Mouse (Mus musculus) intestine, postnatal 0 days (tissue): ENCODE data around the gene Zbtb20. TPM values are rescaled to one million over a fixed set of nuclear protein-coding genes. Genes with fewer than 3 reads are reported as not detected.
A peak's percentile ranks its signal among the peaks of the same experiment; 100 is the strongest.

ENCODE experiments used
- ATAC-seq: fragments of 200-750 bp; cut with Nextera tagmentation; 2 replicates; pipeline ENCODE4 v1.8.0; 2017; ENCODE audit warnings: mild to moderate bottlenecking, moderate TSS enrichment, moderate library complexity
- H3K27ac ChIP-seq: fragments of 300-500 bp; sonication (generic); 2 replicates; pipeline ENCODE4 v1.5.1; 2014; ENCODE audit warnings: mild to moderate bottlenecking, low read depth, low read length, moderate library complexity
- H3K27me3 ChIP-seq: fragments of 300-500 bp; sonication (generic); replicated peaks from 2 replicates; pipeline ENCODE4 v1.6.1; 2014; ENCODE audit warnings: low read length, mixed read lengths; ENCODE audit not compliant: control insufficient read depth, insufficient read depth
- H3K36me3 ChIP-seq: fragments of 300-500 bp; sonication (generic); 2 replicates; pipeline ENCODE4 v1.6.1; 2014; ENCODE audit warnings: mild to moderate bottlenecking, moderate library complexity; ENCODE audit not compliant: control insufficient read depth, insufficient read depth
- H3K4me1 ChIP-seq: fragments of 300-500 bp; sonication (generic); replicated peaks from 2 replicates; pipeline ENCODE4 v1.6.1; 2014; ENCODE audit warnings: antibody characterized with exemption, low read length, mixed read lengths; ENCODE audit not compliant: control insufficient read depth, insufficient read depth
- H3K4me2 ChIP-seq: fragments of 300-500 bp; sonication (generic); replicated peaks from 2 replicates; pipeline ENCODE4 v1.6.1; 2014; ENCODE audit warnings: low read depth, mild to moderate bottlenecking, moderate library complexity
- H3K4me3 ChIP-seq: fragments of 300-500 bp; sonication (generic); 2 replicates; pipeline ENCODE4 v1.5.1; 2014; ENCODE audit warnings: low read depth, low read length
- H3K9ac ChIP-seq: fragments of 300-500 bp; sonication (generic); 2 replicates; pipeline ENCODE4 v1.6.1; 2014; ENCODE audit warnings: mild to moderate bottlenecking, low read depth, low read length
- H3K9me3 ChIP-seq: fragments of 300-500 bp; sonication (generic); 2 replicates; pipeline ENCODE4 v1.6.1; 2016; ENCODE audit warnings: mixed run types; ENCODE audit not compliant: control insufficient read depth
- CTCF ChIP-seq: sonication (generic); IDR thresholded peaks from 2 replicates; pipeline ENCODE4 v1.5.1; 2016; ENCODE audit warnings: low read depth, mild to moderate bottlenecking, control low read depth, antibody characterized with exemption, moderate library complexity
- WGBS: fragments of 180-500 bp; shearing (Covaris S2); extraction: QIAGEN DNeasy Blood & Tissue Kit; methylation state at CpG from one replicate; pipeline ENCODE4 v1.1.7; 2014; 5-methylcytosine and 5-hydroxymethylcytosine counted together
- polyA plus RNA-seq: library from polyadenylated mRNA; unstranded; fragments of >200 nt; fragmentation: Nextera tagmentation; extraction: Ambion mirVana; gene quantifications from 2 replicates; pipeline ENCODE4 v1.2.1, GENCODE M21; 2015

Gene Zbtb20
- polyA plus RNA-seq, 1 experiment from 2014 or later: 10.6 TPM

DNA sequence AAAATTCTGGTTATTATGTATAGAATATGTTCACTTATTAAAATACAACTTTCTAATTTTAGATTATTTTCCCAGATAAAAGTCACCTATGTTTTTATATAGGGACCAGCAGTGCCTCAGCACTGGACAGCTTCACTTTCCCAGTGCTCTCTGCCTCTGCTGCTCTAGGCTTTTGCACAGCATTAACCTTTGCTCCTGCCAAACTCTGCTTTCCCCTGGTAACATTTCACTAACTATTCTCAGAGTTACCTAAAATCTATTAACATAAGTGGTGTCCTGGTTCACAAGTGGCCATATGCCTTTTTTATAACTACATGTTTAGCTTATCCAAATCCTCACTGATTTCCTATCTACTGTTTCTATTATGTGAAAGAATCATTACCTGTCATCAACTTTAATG, 169.9 kb downstream of the Zbtb20 start:
- H3K4me3 ChIP-seq: no peak overlapping the region
- 0 out of 2 replicates have a peak, but pooled peaks cover 3% of the 10 kb centered on the region for H3K9me3 ChIP-seq
- H3K4me2 ChIP-seq: no peak overlapping the region
- no peak for TF ChIP-seq CTCF
- no peaks in the 10 kb centered on the region for H3K27me3 ChIP-seq
- no peak overlapping the region for H3K27ac ChIP-seq
- no peaks in the 10 kb centered on the region for H3K4me1 ChIP-seq
- H3K9ac ChIP-seq: no peak overlapping the region
- H3K36me3 ChIP-seq: no peaks in the 10 kb centered on the region
- ATAC-seq: no peak

GRCm38 (mm10) chr16:43046686-43047085, 171.0 kb downstream of the Zbtb20 start:
- Histone ChIP-seq H3K4me3 (no peak overlapping the region), H3K27ac (no peak overlapping the region), H3K9me3 (0 out of 2 replicates have a peak, but pooled peaks cover 3% of the 10 kb centered on the region), H3K9ac (no peak overlapping the region), H3K4me2 (no peak overlapping the region), H3K36me3 (no peaks in the 10 kb centered on the region), H3K4me1 (no peaks in the 10 kb centered on the region), H3K27me3 (no peaks in the 10 kb centered on the region)
- TF ChIP-seq CTCF: no peak
- ATAC-seq: no peak
- WGBS: 91% methylated on average over 3 of the region's 3 CpGs

DNA sequence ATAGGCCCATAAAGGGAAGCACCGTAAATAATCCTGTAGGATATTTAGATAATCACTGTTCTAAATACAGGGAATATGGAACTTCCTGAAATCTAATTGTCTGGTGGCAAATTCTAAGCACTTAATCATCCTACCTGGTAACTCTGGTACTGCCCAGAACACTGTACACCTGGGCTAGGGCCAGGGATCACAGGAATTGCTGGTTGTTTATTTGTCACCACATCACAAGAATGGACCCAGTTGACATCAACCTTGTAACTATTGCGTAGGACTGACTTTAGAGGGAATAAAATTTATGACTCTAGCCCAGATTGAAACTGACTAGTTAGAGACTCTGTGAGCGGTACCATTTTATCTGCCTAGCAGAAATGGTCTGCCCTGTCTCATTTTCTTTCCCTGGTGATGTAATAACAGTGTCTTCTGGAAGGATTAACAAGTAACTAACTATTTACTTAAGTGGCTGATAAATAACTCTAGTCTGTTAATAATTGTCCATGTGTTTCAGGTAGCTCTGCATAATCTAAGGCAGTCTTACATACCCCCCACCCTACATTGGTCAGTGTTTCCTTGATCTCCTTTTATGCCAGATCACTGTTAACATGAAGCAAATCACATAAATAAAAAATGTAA, 194.1 kb downstream of the Zbtb20 start:
- TF ChIP-seq CTCF: no peak
- Histone ChIP-seq H3K4me1 (peaks cover 8% of the 10 kb centered on the region), H3K4me2 (no peak overlapping the region), H3K27ac (no peak overlapping the region), H3K36me3 (no peaks in the 10 kb centered on the region), H3K9ac (no peak overlapping the region), H3K27me3 (no peaks in the 10 kb centered on the region), H3K9me3 (no peaks in the 10 kb centered on the region), H3K4me3 (no peak overlapping the region)
- 36% methylated on average over 3 of the region's 3 CpGs for WGBS
- peak; percentile 83 for ATAC-seq

DNA sequence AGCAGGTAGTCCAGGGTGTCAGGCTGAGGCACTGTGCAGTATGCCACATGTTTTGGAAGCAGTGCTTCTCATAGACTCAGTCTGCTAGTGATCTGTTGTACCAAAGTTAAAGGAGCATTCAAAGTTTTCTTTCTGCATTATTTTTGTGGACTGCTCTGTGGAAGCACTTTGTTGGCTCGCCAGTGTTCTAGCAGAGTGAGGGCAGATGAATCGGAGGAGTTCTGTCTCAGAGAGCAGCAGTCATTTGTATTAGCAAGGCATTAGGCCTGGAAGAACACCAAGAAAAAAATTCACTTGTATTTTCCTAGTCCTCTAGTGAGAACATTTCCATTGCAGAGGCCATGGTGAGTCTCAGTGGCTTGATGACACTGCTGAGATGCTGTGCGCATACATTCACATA, 196.2 kb downstream of the Zbtb20 start:
- Histone ChIP-seq H3K27me3 (no peaks in the 10 kb centered on the region), H3K27ac (no peak overlapping the region), H3K4me1 (peaks cover 10% of the 10 kb centered on the region), H3K4me3 (no peak overlapping the region), H3K4me2 (no peak overlapping the region), H3K9ac (no peak overlapping the region), H3K36me3 (no peaks in the 10 kb centered on the region), H3K9me3 (no peaks in the 10 kb centered on the region)
- WGBS: 80% methylated on average over 3 of the region's 3 CpGs
- no peak for TF ChIP-seq CTCF
- no peak for ATAC-seq

- no peak for ATAC-seq
- Histone ChIP-seq H3K9me3 (no peaks in the 10 kb centered on the region), H3K27ac (no peak overlapping the region), H3K4me3 (no peak overlapping the region), H3K36me3 (no peaks in the 10 kb centered on the region), H3K27me3 (no peaks in the 10 kb centered on the region), H3K9ac (no peak overlapping the region), H3K4me1 (peaks cover 10% of the 10 kb centered on the region), H3K4me2 (no peak overlapping the region)
- no peak for TF ChIP-seq CTCF
- WGBS: 50% methylated on average over 5 of the region's 5 CpGs
These were observed 197.3 kb downstream of the Zbtb20 start for GRCm38 (mm10) chr16:43072818-43073594.

- no peak for ATAC-seq
- H3K4me1 ChIP-seq: 0 out of 2 replicates have a peak, but pooled peaks cover 6% of the 10 kb centered on the region
- H3K36me3 ChIP-seq: no peaks in the 10 kb centered on the region
- no peak overlapping the region for H3K4me2 ChIP-seq
- no peak overlapping the region for H3K4me3 ChIP-seq
- H3K9ac ChIP-seq: no peak overlapping the region
- no peaks in the 10 kb centered on the region for H3K9me3 ChIP-seq
- no peaks in the 10 kb centered on the region for H3K27me3 ChIP-seq
- 22% methylated on average over 2 of the region's 2 CpGs for WGBS
- TF ChIP-seq CTCF: no peak
- no peak overlapping the region for H3K27ac ChIP-seq
These were observed 204.7 kb downstream of the Zbtb20 start for GRCm38 (mm10) chr16:43080403-43080802.
